Mouse (Mus musculus): Measurements from ENCODE around the gene Ocm. TPM values are rescaled to one million over a fixed set of nuclear protein-coding genes. Genes with fewer than 3 reads are reported as not detected.
"Not testable (repeated sequence)": the region's sequence is repeated elsewhere in the genome, so short reads cannot be mapped to it uniquely, and the experiment has no call there.

Ocm gene
- total RNA-seq (2022) = 1 to 10 TPM; 1.0 to 2.6 (median 1.1) TPM

- DNase-seq (ENCODE audit: low spot score in 2 of 2) = no peak
These were observed at the start of gene Ocm for GRCm38 (mm10) chr5:144026620-144027263. TSS of gene Ocm (minus strand) at chr5:144026670.

GRCm38 (mm10) chr5:144071249-144071648, 44.8 kb upstream of the Ocm start:
- DNase-seq (ENCODE audit: low spot score in 2 of 2) = peak in 1 of 2 experiments; percentile 40

GRCm38 (mm10) chr5:144070064-144070463, 43.6 kb upstream of the Ocm start:
- no peak for DNase-seq (ENCODE audit: low spot score in 2 of 2)

GRCm38 (mm10) chr5:144066036-144066435, 39.6 kb upstream of the Ocm start:
- DNase-seq (ENCODE audit: low spot score in 2 of 2) = no peak

GRCm38 (mm10) chr5:144064093-144064492, 37.6 kb upstream of the Ocm start:
- no peak for DNase-seq (ENCODE audit: low spot score in 2 of 2)

GRCm38 (mm10) chr5:144054340-144054739, 27.9 kb upstream of the Ocm start:
- no peak for DNase-seq (ENCODE audit: low spot score in 2 of 2)

- DNase-seq (ENCODE audit: low spot score in 2 of 2) = no peak
These were observed 27.0 kb upstream of the Ocm start for GRCm38 (mm10) chr5:144053450-144053849.

GRCm38 (mm10) chr5:144051268-144051667, 24.8 kb upstream of the Ocm start:
- no peak for DNase-seq (ENCODE audit: low spot score in 2 of 2)

GRCm38 (mm10) chr5:144049881-144050280, 23.4 kb upstream of the Ocm start:
- DNase-seq (ENCODE audit: low spot score in 2 of 2) = no peak

GRCm38 (mm10) chr5:144047324-144047723, 20.9 kb upstream of the Ocm start:
- DNase-seq (ENCODE audit: low spot score in 2 of 2) = peak in 1 of 2 experiments; percentile 77

GRCm38 (mm10) chr5:144043166-144043565, 16.7 kb upstream of the Ocm start:
- DNase-seq (ENCODE audit: low spot score in 2 of 2) = peak in 1 of 2 experiments; percentile 59

GRCm38 (mm10) chr5:144040720-144041364, 14.4 kb upstream of the Ocm start:
- DNase-seq (ENCODE audit: low spot score in 2 of 2) = peak in 1 of 2 experiments; percentile 76

GRCm38 (mm10) chr5:144039886-144040285, 13.4 kb upstream of the Ocm start:
- no peak for DNase-seq (ENCODE audit: low spot score in 2 of 2)

GRCm38 (mm10) chr5:144039156-144039675, 12.7 kb upstream of the Ocm start:
- no peak for DNase-seq (ENCODE audit: low spot score in 2 of 2)

GRCm38 (mm10) chr5:144036952-144037351, 10.5 kb upstream of the Ocm start:
- no peak for DNase-seq (ENCODE audit: low spot score in 2 of 2)

- no peak for DNase-seq (ENCODE audit: low spot score in 2 of 2)
These were observed 8.1 kb upstream of the Ocm start for GRCm38 (mm10) chr5:144034567-144034966.

- no peak for DNase-seq (ENCODE audit: low spot score in 2 of 2)
These were observed 6.0 kb upstream of the Ocm start for GRCm38 (mm10) chr5:144032491-144032890.

GRCm38 (mm10) chr5:144015845-144016244, 10.6 kb downstream of the Ocm start:
- no peak for DNase-seq (ENCODE audit: low spot score in 2 of 2)

- DNase-seq (ENCODE audit: low spot score in 2 of 2) = no peak
These were observed 11.2 kb downstream of the Ocm start for GRCm38 (mm10) chr5:144015312-144015650.

- DNase-seq (ENCODE audit: low spot score in 2 of 2) = peak; percentile 43 to 75
These were observed 11.7 kb downstream of the Ocm start, which contains the start of gene Ccz1 for GRCm38 (mm10) chr5:144014551-144015311. TSS of gene Ccz1 (minus strand) at chr5:144014877.

- not testable (repeated sequence) for DNase-seq (ENCODE audit: low spot score in 2 of 2)
These were observed 12.9 kb downstream of the Ocm start for GRCm38 (mm10) chr5:144013366-144014134.
